Mouse (Mus musculus) cerebellum, adult 2 months (tissue): ENCODE results near the gene Gm7579.

Experiments used
- CTCF ChIP-seq: fragments of 200-500 bp; IDR thresholded peaks from 2 replicates; pipeline ENCODE4 v1.5.1; 2011; ENCODE audit warnings: low read depth, mild to moderate bottlenecking, control low read depth, low read length, moderate library complexity, borderline replicate concordance; ENCODE audit not compliant: insufficient read depth
- POLR2A ChIP-seq: fragments of 200-500 bp; IDR thresholded peaks from 2 replicates; pipeline ENCODE4 v1.6.1; 2011; ENCODE audit warnings: low read length, control low read depth, borderline replicate concordance; ENCODE audit not compliant: insufficient read depth

DNA sequence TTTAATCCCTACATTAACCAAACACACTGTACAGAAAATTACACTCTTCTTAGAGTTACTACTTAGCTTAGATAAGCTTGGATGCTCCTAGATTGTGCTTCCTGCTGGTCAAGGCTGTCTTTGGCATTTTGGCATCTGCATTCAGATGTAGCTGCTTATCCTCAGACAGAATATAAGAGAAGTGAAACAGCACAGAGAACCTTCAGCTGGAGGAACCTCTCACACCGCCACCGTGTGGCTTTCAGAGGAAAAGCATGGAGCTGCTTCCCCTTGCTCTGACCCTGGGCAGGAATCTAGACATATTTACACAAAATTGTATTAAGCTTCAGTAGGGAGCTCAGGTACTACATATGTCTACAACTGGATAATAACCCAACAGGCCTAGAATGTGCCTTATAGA lies 43.9 kb downstream of the Gm7579 start:
- TF ChIP-seq POLR2A (no peak), CTCF (peak; percentile 67; the same call in 1 of the 2 replicates)
